Mouse (Mus musculus) heart, embryonic 11.5 days (tissue): ENCODE results near the gene Ccdc30. TPM values are rescaled to one million over a fixed set of nuclear protein-coding genes. Genes with fewer than 3 reads are reported as not detected.

Experiments used
- ATAC-seq: fragments of 200-750 bp; cut with Nextera tagmentation; replicated peaks from 2 replicates; pipeline ENCODE4 v1.8.0; 2017; ENCODE audit warnings: moderate library complexity; ENCODE audit not compliant: insufficient number of reproducible peaks, low FRiP score, low TSS enrichment
- H3K27ac ChIP-seq: fragments of 300-500 bp; sonication (generic); 2 replicates; pipeline ENCODE4 v1.5.1; 2014; ENCODE audit warnings: mild to moderate bottlenecking, low read depth, low read length
- H3K27me3 ChIP-seq: fragments of 300-500 bp; sonication (generic); 2 replicates; pipeline ENCODE4 v1.6.1; 2014; ENCODE audit warnings: mild to moderate bottlenecking, low read length, mixed read lengths; ENCODE audit not compliant: control insufficient read depth, insufficient read depth
- H3K36me3 ChIP-seq: fragments of 300-500 bp; sonication (generic); 2 replicates; pipeline ENCODE4 v1.6.1; 2014; ENCODE audit warnings: mild to moderate bottlenecking, low read length, moderate library complexity, mixed read lengths; ENCODE audit not compliant: control insufficient read depth, insufficient read depth
- H3K4me1 ChIP-seq: fragments of 300-500 bp; sonication (generic); 2 replicates; pipeline ENCODE4 v1.6.1; 2014; ENCODE audit warnings: low read length; ENCODE audit not compliant: control insufficient read depth, insufficient read depth
- H3K4me2 ChIP-seq: fragments of 300-500 bp; sonication (generic); 2 replicates; pipeline ENCODE4 v1.6.1; 2014; ENCODE audit warnings: mild to moderate bottlenecking, moderate library complexity
- H3K4me3 ChIP-seq: fragments of 300-500 bp; sonication (generic); 2 replicates; pipeline ENCODE4 v1.5.1; 2014; ENCODE audit warnings: low read depth, low read length
- H3K9ac ChIP-seq: fragments of 300-500 bp; sonication (generic); 2 replicates; pipeline ENCODE4 v1.6.1; 2014; ENCODE audit warnings: mild to moderate bottlenecking, low read depth, low read length, moderate library complexity
- H3K9me3 ChIP-seq: fragments of 300-500 bp; sonication (generic); replicated peaks from 2 replicates; pipeline ENCODE4 v1.6.1; 2016; ENCODE audit warnings: low read length; ENCODE audit not compliant: control insufficient read depth
- WGBS: fragments of 180-500 bp; shearing (Covaris S2); extraction: QIAGEN DNeasy Blood & Tissue Kit; methylation state at CpG from one replicate; pipeline ENCODE4 v1.1.7; 2014; ENCODE audit not compliant: insufficient replicate concordance; 5-methylcytosine and 5-hydroxymethylcytosine counted together
- polyA plus RNA-seq: library from polyadenylated mRNA; unstranded; fragments of >200 nt; fragmentation: Nextera tagmentation; extraction: Ambion mirVana; gene quantifications from 2 replicates; pipeline ENCODE4 v1.2.1, GENCODE M21; 2014

Ccdc30 gene
- polyA plus RNA-seq, 1 experiment from 2014 or later, result 3.9 TPM

DNA sequence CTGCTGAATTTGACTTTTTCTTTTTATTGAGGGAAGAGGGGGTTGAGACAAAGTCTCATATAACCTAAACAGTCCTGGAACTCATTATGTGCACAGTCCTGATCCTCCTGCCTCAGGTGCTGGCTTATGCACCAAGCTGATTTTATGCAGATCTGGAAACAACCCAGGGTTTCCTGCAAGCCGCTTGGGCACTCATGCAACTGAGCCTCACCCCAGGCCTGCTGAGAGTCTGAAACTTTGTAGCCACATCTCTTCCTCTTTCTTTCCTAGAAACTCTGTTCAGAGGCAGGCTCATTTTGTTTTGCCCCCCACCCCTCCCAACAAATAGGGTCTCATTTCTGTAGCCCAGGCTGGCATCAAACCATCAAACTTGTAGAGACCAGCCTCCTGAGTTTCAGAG is 101.6 kb downstream of the Ccdc30 start:
- no peaks in the 10 kb centered on the region for H3K9me3 ChIP-seq
- H3K36me3 ChIP-seq, result peaks cover 9% of the 10 kb centered on the region
- no peak overlapping the region for H3K27ac ChIP-seq
- ATAC-seq, result no peak
- H3K9ac ChIP-seq, result no peak overlapping the region
- H3K4me2 ChIP-seq, result no peak overlapping the region
- H3K27me3 ChIP-seq, result no peaks in the 10 kb centered on the region
- 79% methylated on average over 1 of the region's 1 CpGs for WGBS
- no peak overlapping the region for H3K4me3 ChIP-seq
- no peaks in the 10 kb centered on the region for H3K4me1 ChIP-seq

- no peak overlapping the region for H3K4me2 ChIP-seq
- ATAC-seq, result no peak
- H3K27me3 ChIP-seq, result no peaks in the 10 kb centered on the region
- peaks cover 5% of the 10 kb centered on the region; the same call in 1 of the 2 replicates for H3K36me3 ChIP-seq
- H3K9me3 ChIP-seq, result no peaks in the 10 kb centered on the region
- no peak overlapping the region for H3K4me3 ChIP-seq
- H3K4me1 ChIP-seq, result no peaks in the 10 kb centered on the region
- no peak overlapping the region for H3K9ac ChIP-seq
- WGBS, result 81% methylated on average over 5 of the region's 5 CpGs
- H3K27ac ChIP-seq, result no peak overlapping the region
These were observed 109.9 kb downstream of the Ccdc30 start for GRCm38 (mm10) chr4:119305418-119305817.

GRCm38 (mm10) chr4:119303291-119303690 is 112.0 kb downstream of the Ccdc30 start:
- 89% methylated on average over 8 of the region's 8 CpGs for WGBS
- no peak overlapping the region for H3K4me2 ChIP-seq
- no peak for ATAC-seq

GRCm38 (mm10) chr4:119301777-119302176 is 113.5 kb downstream of the Ccdc30 start:
- 77% methylated on average over 3 of the region's 3 CpGs for WGBS
- no peak for ATAC-seq
- Histone ChIP-seq H3K27ac (no peak overlapping the region), H3K9ac (no peak overlapping the region), H3K4me2 (no peak overlapping the region), H3K36me3 (no peaks in the 10 kb centered on the region), H3K4me3 (no peak overlapping the region), H3K4me1 (no peaks in the 10 kb centered on the region), H3K27me3 (no peaks in the 10 kb centered on the region), H3K9me3 (no peaks in the 10 kb centered on the region)

More at GRCm38 (mm10) chr4:119303291-119303690, 112.0 kb downstream of the Ccdc30 start:
- 0 out of 2 replicates have a peak, but pooled peaks cover 3% of the 10 kb centered on the region for H3K36me3 ChIP-seq
- no peaks in the 10 kb centered on the region for H3K4me1 ChIP-seq
- H3K9me3 ChIP-seq, result no peaks in the 10 kb centered on the region
- no peak overlapping the region for H3K4me3 ChIP-seq
- no peak overlapping the region for H3K27ac ChIP-seq
- no peaks in the 10 kb centered on the region for H3K27me3 ChIP-seq
- no peak overlapping the region for H3K9ac ChIP-seq

DNA sequence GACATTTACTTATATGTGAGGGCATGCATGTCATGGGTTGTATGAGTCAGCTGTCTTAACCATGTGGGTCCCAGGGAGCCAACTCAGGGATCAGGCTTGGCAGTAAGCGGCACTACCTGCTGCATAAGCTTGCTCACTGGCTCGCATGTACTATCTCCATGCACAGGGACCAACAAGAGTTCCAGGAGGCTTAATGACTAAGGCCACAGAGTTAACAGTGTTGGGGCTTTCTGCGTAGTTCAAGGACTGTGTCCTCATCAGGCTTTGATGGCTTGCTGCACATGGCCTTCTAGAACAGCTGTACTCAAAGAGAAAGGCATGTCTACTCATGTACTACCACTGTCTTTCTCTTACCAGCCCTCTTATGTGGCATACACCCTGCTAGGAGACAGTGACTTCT is 114.6 kb downstream of the Ccdc30 start:
- 85% methylated on average over 3 of the region's 3 CpGs for WGBS
- Histone ChIP-seq H3K27me3 (no peaks in the 10 kb centered on the region), H3K4me3 (no peak overlapping the region), H3K9ac (no peak overlapping the region), H3K27ac (no peak overlapping the region), H3K4me1 (no peaks in the 10 kb centered on the region), H3K9me3 (no peaks in the 10 kb centered on the region), H3K4me2 (no peak overlapping the region), H3K36me3 (no peaks in the 10 kb centered on the region)
- ATAC-seq, result no peak

GRCm38 (mm10) chr4:119297361-119297760 is 118.0 kb downstream of the Ccdc30 start:
- Histone ChIP-seq H3K27me3 (no peaks in the 10 kb centered on the region), H3K4me1 (peaks cover 9% of the 10 kb centered on the region; the same call in 1 of the 2 replicates), H3K27ac (no peak overlapping the region), H3K9me3 (no peaks in the 10 kb centered on the region), H3K4me2 (no peak overlapping the region), H3K36me3 (no peaks in the 10 kb centered on the region), H3K4me3 (no peak overlapping the region), H3K9ac (no peak overlapping the region)
- no peak for ATAC-seq
- 70% methylated on average over 2 of the region's 2 CpGs for WGBS

DNA sequence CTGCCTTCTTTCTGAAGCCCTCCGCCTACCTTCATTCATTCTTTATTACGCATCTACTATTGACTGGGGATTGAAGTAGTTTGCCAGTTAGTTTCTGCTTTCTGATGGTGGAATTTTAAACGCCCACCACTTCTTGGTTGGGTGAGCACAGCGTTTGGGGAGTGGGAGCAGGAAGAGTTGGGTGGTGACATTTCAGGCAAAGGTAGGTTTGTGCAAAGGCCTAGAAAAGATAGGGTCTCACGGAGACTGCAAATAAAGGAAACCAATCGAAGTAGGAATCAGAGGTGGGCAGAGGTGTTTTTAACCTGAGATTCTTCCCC is 120.2 kb downstream of the Ccdc30 start:
- Histone ChIP-seq H3K4me3 (peak overlapping the region; percentile 87), H3K27ac (peak overlapping the region; percentile 84), H3K9ac (peak overlapping the region; percentile 94), H3K9me3 (no peaks in the 10 kb centered on the region), H3K4me1 (peaks cover 18% of the 10 kb centered on the region; the same call in 1 of the 2 replicates), H3K27me3 (no peaks in the 10 kb centered on the region), H3K36me3 (peaks cover 6% of the 10 kb centered on the region), H3K4me2 (peak overlapping the region; percentile 83)
- 8% methylated on average over 6 of the region's 6 CpGs for WGBS
- ATAC-seq, result no peak

GRCm38 (mm10) chr4:119294415-119295133 is 120.7 kb downstream of the Ccdc30 start, which contains the start of gene Ybx1:
Ybx1 (minus strand) TSS chr4:119294604.
- Histone ChIP-seq H3K4me2 (peak within 1 kb of the TSS; percentile 91), H3K9me3 (no peaks in the 10 kb centered on the region), H3K4me1 (peaks cover 18% of the 10 kb centered on the region; the same call in 1 of the 2 replicates), H3K36me3 (peaks cover 6% of the 10 kb centered on the region), H3K4me3 (peak within 1 kb of the TSS; percentile 87), H3K27ac (peak within 1 kb of the TSS; percentile 84), H3K9ac (peak within 1 kb of the TSS; percentile 94), H3K27me3 (no peaks in the 10 kb centered on the region)
- peak; percentile 99 for ATAC-seq
- WGBS, result 1% methylated on average over 58 of the region's 61 CpGs
